Mouse (Mus musculus) liver, embryonic 14.5 days (tissue): ENCODE data around the gene Anks1.

ENCODE experiments used
- CTCF ChIP-seq: IDR thresholded peaks from 2 replicates; pipeline ENCODE4 v1.5.1; 2016; ENCODE audit warnings: antibody characterized with exemption, low read depth, control low read depth
- EP300 ChIP-seq: IDR thresholded peaks from 2 replicates; pipeline ENCODE4 v1.6.1; 2016; ENCODE audit warnings: antibody characterized with exemption, low read depth

DNA sequence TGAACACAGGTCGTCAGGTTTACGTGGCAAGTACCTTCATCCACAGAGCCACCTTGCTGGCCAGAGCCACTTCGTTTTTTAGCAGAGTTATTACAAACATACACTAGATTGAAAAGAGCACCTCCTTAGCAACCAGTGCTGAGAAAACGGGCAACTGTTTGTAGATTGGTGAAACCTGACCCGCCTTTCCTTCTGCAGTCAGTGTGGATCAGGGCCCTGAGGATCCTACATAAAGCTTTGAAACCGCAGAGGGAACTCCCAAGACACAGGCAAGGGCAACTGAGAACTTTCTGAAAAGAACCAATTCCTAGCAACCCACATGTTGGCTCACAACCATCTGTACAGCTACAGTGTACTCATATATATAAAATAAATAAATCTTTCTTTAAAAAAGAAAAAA is 44.0 kb downstream of the Anks1 start:
- no peak for TF ChIP-seq CTCF
- TF ChIP-seq EP300 = no peak
